Mouse (Mus musculus) cerebellum, adult 2 months (tissue): ENCODE measurements around the gene Myh7b.

ENCODE experiments used
- CTCF ChIP-seq: fragments of 200-500 bp; IDR thresholded peaks from 2 replicates; pipeline ENCODE4 v1.5.1; 2011; ENCODE audit warnings: low read depth, mild to moderate bottlenecking, control low read depth, low read length, moderate library complexity, borderline replicate concordance; ENCODE audit not compliant: insufficient read depth
- POLR2A ChIP-seq: fragments of 200-500 bp; IDR thresholded peaks from 2 replicates; pipeline ENCODE4 v1.6.1; 2011; ENCODE audit warnings: low read length, control low read depth, borderline replicate concordance; ENCODE audit not compliant: insufficient read depth

DNA sequence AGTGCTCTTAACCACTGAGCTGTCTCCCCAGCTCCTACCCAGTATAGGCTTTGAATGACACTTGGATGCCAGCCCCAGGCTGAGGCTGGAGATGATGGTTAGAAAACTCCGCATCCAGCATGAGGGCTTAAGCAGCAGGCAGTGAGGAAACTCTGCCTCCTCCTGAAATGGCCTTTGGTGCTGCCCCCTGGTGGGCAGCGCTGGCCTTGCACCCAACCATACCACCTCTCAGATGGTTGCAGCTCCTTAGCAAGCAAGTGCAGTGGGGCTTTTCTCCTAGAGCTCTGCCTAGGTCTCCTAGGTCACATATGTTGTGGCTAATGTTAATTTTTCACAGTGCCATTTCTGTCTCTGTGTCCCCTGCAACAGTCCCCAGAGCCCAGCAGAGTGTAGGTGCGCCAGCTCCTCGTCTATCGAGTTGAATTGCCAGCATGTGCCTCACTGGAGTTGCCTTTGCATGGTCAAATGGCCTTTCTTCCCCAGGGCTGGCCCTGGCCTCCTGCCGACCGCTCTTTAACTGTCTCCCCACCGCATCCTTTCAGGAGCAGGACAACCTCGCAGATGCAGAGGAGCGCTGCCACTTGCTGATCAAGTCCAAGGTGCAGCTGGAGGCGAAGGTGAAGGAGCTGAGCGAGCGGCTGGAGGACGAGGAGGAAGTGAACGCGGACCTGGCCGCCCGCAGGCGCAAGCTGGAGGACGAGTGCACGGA, 16.2 kb downstream of the Myh7b start:
- TF ChIP-seq CTCF, result peak; percentile 90; the same call in 1 of the 2 replicates
- TF ChIP-seq POLR2A, result no peak
